Mouse (Mus musculus) myocyte (in vitro differentiated cells): Measurements from ENCODE around the gene D130043K22Rik. TPM values are rescaled to one million over a fixed set of nuclear protein-coding genes. Genes with fewer than 3 reads are reported as not detected.
A peak's percentile ranks its signal among the peaks of the same experiment; 100 is the strongest.
"Not testable (repeated sequence)": the region's sequence is repeated elsewhere in the genome, so short reads cannot be mapped to it uniquely, and the experiment has no call there.

Source experiments
- H3K27me3 ChIP-seq: one replicate; pipeline ENCODE4 v1.6.1; 2011; ENCODE audit not compliant: control insufficient read depth, insufficient read depth, insufficient read length
- H3K36me3 ChIP-seq: one replicate; pipeline ENCODE4 v1.6.1; 2011; ENCODE audit not compliant: control insufficient read depth, insufficient read depth
- H3K4me2 ChIP-seq: one replicate; pipeline ENCODE4 v1.6.1; 2011; ENCODE audit warnings: low read depth, control low read depth
- H3K4me3 ChIP-seq: one replicate; pipeline ENCODE4 v1.5.1; 2011; ENCODE audit warnings: mild to moderate bottlenecking, control low read depth, moderate library complexity
- H3K79me2 ChIP-seq: one replicate; pipeline ENCODE4 v1.6.1; 2011; ENCODE audit not compliant: control insufficient read depth, insufficient read depth
- H3ac ChIP-seq: one replicate; pipeline ENCODE4 v1.6.1; 2011; ENCODE audit not compliant: control insufficient read depth, insufficient read length
- CEBPB ChIP-seq: IDR thresholded peaks from 2 replicates; pipeline ENCODE4 v1.6.1; 2011; ENCODE audit warnings: mild to moderate bottlenecking, moderate library complexity; ENCODE audit not compliant: poor library complexity, insufficient read depth, severe bottlenecking
- E2F4 ChIP-seq: IDR thresholded peaks from one replicate; pipeline ENCODE4 v1.6.1; 2011; ENCODE audit warnings: mild to moderate bottlenecking, control low read depth, moderate library complexity; ENCODE audit not compliant: insufficient read depth
- MAX ChIP-seq: IDR thresholded peaks from one replicate; pipeline ENCODE4 v1.6.1; 2011; ENCODE audit warnings: low read depth, mild to moderate bottlenecking, control low read depth
- MYOD1 ChIP-seq, 3 experiments: IDR thresholded peaks; one replicate each; pipeline ENCODE4 v1.6.1; 2011; ENCODE audit warnings: control low read depth in 2 of 3, low read depth in 2 of 3, mild to moderate bottlenecking in 2 of 3, moderate library complexity in 1 of 3; ENCODE audit not compliant: insufficient read length in 2 of 3, control insufficient read depth in 1 of 3
- MYOG ChIP-seq, 3 experiments: IDR thresholded peaks; one replicate each; pipeline ENCODE4 v1.6.1; 2011; ENCODE audit warnings: control low read depth in 2 of 3, low read depth in 2 of 3, mild to moderate bottlenecking in 2 of 3; ENCODE audit not compliant: insufficient read length in 2 of 3, control insufficient read depth in 1 of 3, insufficient read depth in 1 of 3
- POLR2A ChIP-seq: IDR thresholded peaks from one replicate; pipeline ENCODE4 v1.6.1; 2011; ENCODE audit warnings: low read depth, mild to moderate bottlenecking, control low read depth, moderate library complexity; ENCODE audit not compliant: insufficient read length
- POLR2AphosphoS2 ChIP-seq: IDR thresholded peaks from one replicate; pipeline ENCODE4 v1.6.1; 2011; ENCODE audit warnings: low read depth, control low read depth; ENCODE audit not compliant: insufficient read length
- REST ChIP-seq: IDR thresholded peaks from one replicate; pipeline ENCODE4 v1.6.1; 2011; ENCODE audit warnings: mild to moderate bottlenecking, control low read depth, moderate library complexity; ENCODE audit not compliant: insufficient read depth, insufficient read length
- SRF ChIP-seq: IDR thresholded peaks from one replicate; pipeline ENCODE4 v1.6.1; 2011; ENCODE audit warnings: low read depth; ENCODE audit not compliant: control insufficient read depth, insufficient read length
- TCF12 ChIP-seq: IDR thresholded peaks from one replicate; pipeline ENCODE4 v1.6.1; 2011; ENCODE audit warnings: mild to moderate bottlenecking, control low read depth; ENCODE audit not compliant: poor library complexity, insufficient read depth, severe bottlenecking
- TCF3 ChIP-seq: IDR thresholded peaks from one replicate; pipeline ENCODE4 v1.6.1; 2011; ENCODE audit warnings: low read depth, control low read depth; ENCODE audit not compliant: insufficient read length
- USF1 ChIP-seq: IDR thresholded peaks from one replicate; pipeline ENCODE4 v1.6.1; 2011; ENCODE audit warnings: low read depth, mild to moderate bottlenecking, control low read depth, moderate library complexity
- polyA plus RNA-seq: library from polyadenylated mRNA; unstranded; fragments of >200 nt; fragmentation: generic; extraction: Trizol; gene quantifications from one replicate; pipeline ENCODE4 v1.2.1, GENCODE M21; 2012; ENCODE audit warnings: missing spikeins

The D130043K22Rik gene
- polyA plus RNA-seq, 1 experiment: not detected

DNA sequence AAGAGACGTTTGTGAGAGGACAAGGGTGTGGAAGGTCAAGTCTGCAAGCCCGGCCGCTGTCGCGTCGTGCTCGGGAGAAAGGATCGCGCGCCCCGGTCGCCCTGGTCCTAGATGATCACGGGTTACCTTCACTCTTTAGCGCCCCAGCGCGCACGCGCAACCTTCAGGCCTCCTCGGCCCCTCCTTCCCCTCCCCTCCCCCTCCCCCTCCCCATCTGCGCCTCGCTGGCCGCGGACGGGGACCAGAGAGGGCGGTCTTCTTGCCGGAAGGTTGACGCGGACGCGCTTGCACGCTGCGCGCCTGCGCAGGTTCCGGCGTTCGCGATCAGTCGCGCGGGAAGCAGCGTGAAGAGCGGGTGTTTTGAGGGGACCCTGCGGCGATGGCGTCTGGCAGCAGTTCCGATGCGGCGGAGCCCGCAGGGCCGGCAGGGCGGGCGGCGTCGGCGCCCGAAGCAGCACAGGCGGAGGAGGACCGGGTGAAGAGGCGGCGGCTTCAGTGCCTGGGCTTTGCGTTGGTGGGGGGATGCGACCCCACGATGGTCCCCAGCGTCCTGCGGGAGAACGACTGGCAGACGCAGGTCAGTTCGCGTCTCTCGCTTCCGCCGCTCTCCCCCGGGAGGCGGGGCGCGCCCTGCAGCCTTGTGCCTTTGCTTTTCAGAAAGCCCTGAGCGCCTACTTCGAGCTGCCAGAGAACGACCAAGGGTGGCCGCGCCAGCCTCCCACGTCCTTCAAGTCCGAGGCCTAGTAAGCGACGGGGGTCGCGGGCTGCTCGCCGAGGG lies 13.4 kb upstream of the D130043K22Rik start, which contains the start of the genes Acot13 and Tdp2:
Acot13 (minus strand) TSS at position 188 of the 778 bp plus-strand sequence.
Tdp2 (plus strand) TSS at position 327 of the 778 bp plus-strand sequence.
- TF ChIP-seq MYOD1 (IDR thresholded peaks at IDR 0.05; ENCODE audit: control insufficient read depth in 1 of 3, insufficient read length in 2 of 3, low read depth in 2 of 3): peak in 1 of 3 experiments; percentile 11
- peak; percentile 43 for TF ChIP-seq REST
- no peak for TF ChIP-seq TCF12
- peak; percentile 85 for TF ChIP-seq E2F4
- no peak for TF ChIP-seq USF1
- peak; percentile 79 for TF ChIP-seq POLR2A
- TF ChIP-seq SRF: no peak
- peak; percentile 81 for TF ChIP-seq POLR2AphosphoS2
- no peak for TF ChIP-seq CEBPB
- TF ChIP-seq MAX: no peak
- TF ChIP-seq TCF3: no peak
- peak in 1 of 3 experiments; percentile 18 for TF ChIP-seq MYOG (IDR thresholded peaks at IDR 0.05; ENCODE audit: control insufficient read depth in 1 of 3, insufficient read depth in 1 of 3, insufficient read length in 2 of 3, low read depth in 2 of 3)
- H3K36me3 ChIP-seq: no peaks in the 10 kb centered on the region
- peak within 1 kb of the TSS; percentile 84 for H3K4me2 ChIP-seq
- H3K4me3 ChIP-seq: peak within 1 kb of the TSS; percentile 61
- H3K27me3 ChIP-seq: no peaks in the 10 kb centered on the region
- H3K79me2 ChIP-seq: peaks cover 54% of the 10 kb centered on the region
- H3ac ChIP-seq: peak within 1 kb of the TSS; percentile 4

- H3ac ChIP-seq: peak overlapping the region; percentile 4
- H3K36me3 ChIP-seq: peaks cover 2% of the 10 kb centered on the region
- no peak for TF ChIP-seq USF1
- no peak for TF ChIP-seq E2F4
- TF ChIP-seq CEBPB: no peak
- TF ChIP-seq SRF: no peak
- TF ChIP-seq TCF12: no peak
- TF ChIP-seq POLR2A: no peak
- TF ChIP-seq POLR2AphosphoS2: no peak
- no peak for TF ChIP-seq MAX
- no peak for TF ChIP-seq MYOG (IDR thresholded peaks at IDR 0.05; ENCODE audit: control insufficient read depth in 1 of 3, insufficient read depth in 1 of 3, insufficient read length in 2 of 3, low read depth in 2 of 3)
- TF ChIP-seq REST: no peak
- no peak for TF ChIP-seq TCF3
- TF ChIP-seq MYOD1 (IDR thresholded peaks at IDR 0.05; ENCODE audit: control insufficient read depth in 1 of 3, insufficient read length in 2 of 3, low read depth in 2 of 3): no peak
- H3K4me3 ChIP-seq: peak overlapping the region; percentile 61
- peak overlapping the region; percentile 77 for H3K4me2 ChIP-seq
- H3K79me2 ChIP-seq: peaks cover 61% of the 10 kb centered on the region
- H3K27me3 ChIP-seq: no peaks in the 10 kb centered on the region
These were observed 12.7 kb upstream of the D130043K22Rik start for GRCm38 (mm10) chr13:24832131-24832810.

DNA sequence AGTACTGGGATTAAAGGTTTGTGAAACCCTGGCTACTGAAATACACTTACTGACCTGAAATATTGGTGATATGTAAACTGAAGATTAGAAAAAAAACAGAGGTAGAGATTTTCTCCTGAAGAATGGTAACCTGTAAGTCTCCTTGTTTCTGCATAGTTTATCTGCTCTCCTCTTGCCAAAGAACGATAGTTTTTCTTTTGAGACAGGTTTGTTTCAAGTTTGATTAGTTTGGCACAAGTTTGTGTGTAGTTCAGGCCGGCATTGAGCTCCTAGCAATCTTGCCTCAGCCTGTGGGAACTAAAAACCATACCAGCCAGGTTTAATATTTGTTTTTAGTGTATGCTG lies 12.2 kb upstream of the D130043K22Rik start:
- H3ac ChIP-seq: no peak overlapping the region
- no peak for TF ChIP-seq TCF12
- no peak for TF ChIP-seq MAX
- no peak for TF ChIP-seq MYOD1 (IDR thresholded peaks at IDR 0.05; ENCODE audit: control insufficient read depth in 1 of 3, insufficient read length in 2 of 3, low read depth in 2 of 3)
- H3K79me2 ChIP-seq: peaks cover 66% of the 10 kb centered on the region

DNA sequence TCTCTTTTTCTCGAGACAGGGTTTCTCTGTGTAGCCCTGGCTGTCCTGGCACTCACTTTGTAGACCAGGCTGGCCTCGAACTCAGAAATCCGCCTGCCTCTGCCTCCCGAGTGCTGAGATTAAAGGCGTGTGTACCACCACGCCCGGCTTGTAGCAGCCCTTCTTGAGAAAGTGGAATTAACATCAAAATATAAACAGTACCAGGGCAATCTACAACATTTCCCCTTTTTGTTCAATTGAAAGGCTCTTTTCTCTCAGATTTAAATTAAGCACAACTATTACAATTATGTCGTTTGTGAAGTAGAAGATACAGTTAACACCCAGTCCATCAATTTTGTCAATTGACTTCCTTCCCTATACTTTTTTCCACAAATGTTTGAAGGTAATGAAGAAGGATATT lies 7.2 kb upstream of the D130043K22Rik start:
- not testable (repeated sequence) for H3ac ChIP-seq, H3K27me3 ChIP-seq, H3K4me3 ChIP-seq, H3K4me2 ChIP-seq
- peaks cover 13% of the 10 kb centered on the region for H3K36me3 ChIP-seq
- peaks cover 65% of the 10 kb centered on the region for H3K79me2 ChIP-seq

More for the DNA sequence above, 12.2 kb upstream of the D130043K22Rik start:
- H3K36me3 ChIP-seq: peaks cover 3% of the 10 kb centered on the region
- peak overlapping the region; percentile 61 for H3K4me3 ChIP-seq
- no peaks in the 10 kb centered on the region for H3K27me3 ChIP-seq
- peak overlapping the region; percentile 77 for H3K4me2 ChIP-seq

GRCm38 (mm10) chr13:24839831-24840230 lies 5.1 kb upstream of the D130043K22Rik start:
- peaks cover 44% of the 10 kb centered on the region for H3K79me2 ChIP-seq
- H3K27me3 ChIP-seq: no peaks in the 10 kb centered on the region
- H3K36me3 ChIP-seq: peaks cover 13% of the 10 kb centered on the region
- H3K4me3 ChIP-seq: no peak overlapping the region
- TF ChIP-seq MAX: no peak
- no peak for TF ChIP-seq TCF3
- no peak for TF ChIP-seq POLR2A
- no peak for TF ChIP-seq USF1
- no peak for TF ChIP-seq TCF12
- TF ChIP-seq POLR2AphosphoS2: no peak
- TF ChIP-seq REST: no peak
- TF ChIP-seq CEBPB: no peak
- no peak for TF ChIP-seq E2F4
- TF ChIP-seq SRF: no peak
- no peak for TF ChIP-seq MYOD1 (IDR thresholded peaks at IDR 0.05; ENCODE audit: control insufficient read depth in 1 of 3, insufficient read length in 2 of 3, low read depth in 2 of 3)
- TF ChIP-seq MYOG (IDR thresholded peaks at IDR 0.05; ENCODE audit: control insufficient read depth in 1 of 3, insufficient read depth in 1 of 3, insufficient read length in 2 of 3, low read depth in 2 of 3): no peak
- no peak overlapping the region for H3K4me2 ChIP-seq
- H3ac ChIP-seq: no peak overlapping the region
